Mouse (Mus musculus) liver, embryonic 11.5 days (tissue): ENCODE data around the gene Rapgef3. TPM values are rescaled to one million over a fixed set of nuclear protein-coding genes. Genes with fewer than 3 reads are reported as not detected.

ENCODE experiments used
- ATAC-seq: fragments of 200-750 bp; cut with Nextera tagmentation; replicated peaks from 2 replicates; pipeline ENCODE4 v1.8.0; 2017; ENCODE audit warnings: moderate number of reproducible peaks, mild to moderate bottlenecking, moderate TSS enrichment, moderate library complexity; ENCODE audit not compliant: low FRiP score
- DNase-seq: peaks from one replicate; pipeline ENCODE4 v3.0.0-alpha.2; 2017; ENCODE audit warnings: low spot score
- H3K27ac ChIP-seq: fragments of 300-500 bp; sonication (generic); 2 replicates; pipeline ENCODE4 v1.5.1; 2014; ENCODE audit warnings: mild to moderate bottlenecking, low read depth, low read length, control low read depth
- H3K27me3 ChIP-seq: fragments of 300-500 bp; sonication (generic); replicated peaks from 2 replicates; pipeline ENCODE4 v1.6.1; 2014; ENCODE audit warnings: low read length, mixed read lengths; ENCODE audit not compliant: control insufficient read depth, insufficient read depth
- H3K36me3 ChIP-seq: fragments of 300-500 bp; sonication (generic); 2 replicates; pipeline ENCODE4 v1.6.1; 2014; ENCODE audit warnings: mild to moderate bottlenecking, low read length, moderate library complexity, mixed read lengths; ENCODE audit not compliant: control insufficient read depth, insufficient read depth
- H3K4me1 ChIP-seq: fragments of 300-500 bp; sonication (generic); replicated peaks from 2 replicates; pipeline ENCODE4 v1.6.1; 2014; ENCODE audit warnings: low read length, mixed read lengths; ENCODE audit not compliant: control insufficient read depth, insufficient read depth
- H3K4me2 ChIP-seq: fragments of 300-500 bp; sonication (generic); 2 replicates; pipeline ENCODE4 v1.6.1; 2014; ENCODE audit warnings: mild to moderate bottlenecking, control low read depth, moderate library complexity
- H3K4me3 ChIP-seq: fragments of 300-500 bp; sonication (generic); 2 replicates; pipeline ENCODE4 v1.5.1; 2014; ENCODE audit warnings: low read depth, low read length, control low read depth
- H3K9ac ChIP-seq: fragments of 300-500 bp; sonication (generic); 2 replicates; pipeline ENCODE4 v1.6.1; 2014; ENCODE audit warnings: low read depth, low read length, control low read depth
- H3K9me3 ChIP-seq: fragments of 300-500 bp; sonication (generic); 2 replicates; pipeline ENCODE4 v1.6.1; 2016; ENCODE audit warnings: low read length, inconsistent platforms, mixed read lengths; ENCODE audit not compliant: control insufficient read depth
- WGBS: fragments of 180-500 bp; shearing (Covaris S2); extraction: QIAGEN DNeasy Blood & Tissue Kit; methylation state at CpG from one replicate; pipeline ENCODE4 v1.1.7; 2014; 5-methylcytosine and 5-hydroxymethylcytosine counted together
- polyA plus RNA-seq: library from polyadenylated mRNA; unstranded; fragments of >200 nt; fragmentation: Nextera tagmentation; extraction: Ambion mirVana; gene quantifications from 2 replicates; pipeline ENCODE4 v1.2.1, GENCODE M21; 2014

Rapgef3 gene
- polyA plus RNA-seq, 1 experiment from 2014 or later, result 4.1 TPM

- H3K36me3 ChIP-seq, result no peaks in the 10 kb centered on the region
- no peak overlapping the region for H3K9ac ChIP-seq
- no peak overlapping the region for H3K4me3 ChIP-seq
- H3K27ac ChIP-seq, result no peak overlapping the region
- H3K27me3 ChIP-seq, result peaks cover 42% of the 10 kb centered on the region
- no peak for ATAC-seq
- H3K9me3 ChIP-seq, result no peaks in the 10 kb centered on the region
- peaks cover 27% of the 10 kb centered on the region for H3K4me1 ChIP-seq
- H3K4me2 ChIP-seq, result no peak overlapping the region
- DNase-seq, result no peak
- 84% methylated on average over 8 of the region's 8 CpGs for WGBS
Measured at GRCm38 (mm10) chr15:97770280-97770679, 2.5 kb upstream of the Rapgef3 start.

GRCm38 (mm10) chr15:97768192-97768591 is 420 bp upstream of the Rapgef3 start:
- Histone ChIP-seq H3K36me3 (no peaks in the 10 kb centered on the region), H3K27ac (peak overlapping the region; percentile 34; the same call in 1 of the 2 replicates), H3K4me2 (peak overlapping the region; percentile 90), H3K9me3 (no peaks in the 10 kb centered on the region), H3K4me3 (peak overlapping the region; percentile 53), H3K27me3 (peaks cover 50% of the 10 kb centered on the region), H3K9ac (peak overlapping the region; percentile 42), H3K4me1 (peaks cover 25% of the 10 kb centered on the region)
- 2% methylated on average over 18 of the region's 18 CpGs for WGBS
- DNase-seq (no peak), ATAC-seq (0 out of 2 replicates have a peak, but pooled peaks have one; percentile 30)

GRCm38 (mm10) chr15:97766594-97767279 is 1.0 kb downstream of the Rapgef3 start:
- WGBS, result 10% methylated on average over 23 of the region's 23 CpGs
- Histone ChIP-seq H3K27ac (peak overlapping the region; percentile 21; the same call in 1 of the 2 replicates), H3K4me3 (peak overlapping the region; percentile 53), H3K9me3 (no peaks in the 10 kb centered on the region), H3K4me2 (peak overlapping the region; percentile 90), H3K9ac (no peak overlapping the region), H3K4me1 (peaks cover 17% of the 10 kb centered on the region), H3K36me3 (no peaks in the 10 kb centered on the region), H3K27me3 (peaks cover 50% of the 10 kb centered on the region)
- DNase-seq (no peak), ATAC-seq (0 out of 2 replicates have a peak, but pooled peaks have one; percentile 5)

GRCm38 (mm10) chr15:97766194-97766593 is 1.6 kb downstream of the Rapgef3 start:
- DNase-seq, result no peak
- no peaks in the 10 kb centered on the region for H3K9me3 ChIP-seq
- H3K9ac ChIP-seq, result no peak overlapping the region
- peaks cover 50% of the 10 kb centered on the region for H3K27me3 ChIP-seq
- WGBS, result 33% methylated on average over 8 of the region's 8 CpGs
- peak overlapping the region; percentile 53 for H3K4me3 ChIP-seq
- ATAC-seq, result no peak
- peak overlapping the region; percentile 90; the same call in 1 of the 2 replicates for H3K4me2 ChIP-seq
- no peak overlapping the region for H3K27ac ChIP-seq
- H3K4me1 ChIP-seq, result peaks cover 17% of the 10 kb centered on the region
- no peaks in the 10 kb centered on the region for H3K36me3 ChIP-seq

GRCm38 (mm10) chr15:97765090-97765794 is 2.5 kb downstream of the Rapgef3 start:
- Histone ChIP-seq H3K27me3 (peaks cover 50% of the 10 kb centered on the region), H3K4me3 (no peak overlapping the region), H3K27ac (no peak overlapping the region), H3K4me1 (peaks cover 17% of the 10 kb centered on the region), H3K9ac (no peak overlapping the region), H3K36me3 (no peaks in the 10 kb centered on the region), H3K9me3 (no peaks in the 10 kb centered on the region), H3K4me2 (no peak overlapping the region; the same call in 1 of the 2 replicates)
- ATAC-seq (no peak), DNase-seq (no peak)
- WGBS, result 41% methylated on average over 13 of the region's 13 CpGs

GRCm38 (mm10) chr15:97764532-97764931 is 3.2 kb downstream of the Rapgef3 start:
- Histone ChIP-seq H3K4me1 (peaks cover 19% of the 10 kb centered on the region), H3K4me3 (no peak overlapping the region), H3K27ac (no peak overlapping the region), H3K9ac (no peak overlapping the region), H3K4me2 (no peak overlapping the region), H3K9me3 (no peaks in the 10 kb centered on the region), H3K27me3 (peaks cover 47% of the 10 kb centered on the region), H3K36me3 (no peaks in the 10 kb centered on the region)
- WGBS, result 68% methylated on average over 2 of the region's 2 CpGs
- ATAC-seq, result no peak
- no peak for DNase-seq

- H3K4me1 ChIP-seq, result peaks cover 19% of the 10 kb centered on the region
- H3K4me2 ChIP-seq, result no peak overlapping the region
- ATAC-seq (no peak), DNase-seq (no peak)
- no peaks in the 10 kb centered on the region for H3K36me3 ChIP-seq
- H3K4me3 ChIP-seq, result no peak overlapping the region
- H3K9me3 ChIP-seq, result no peaks in the 10 kb centered on the region
- H3K27me3 ChIP-seq, result peaks cover 38% of the 10 kb centered on the region
- H3K27ac ChIP-seq, result no peak overlapping the region
- no peak overlapping the region for H3K9ac ChIP-seq
- WGBS, result 58% methylated on average over 9 of the region's 9 CpGs
Measured at GRCm38 (mm10) chr15:97763256-97764049, 4.3 kb downstream of the Rapgef3 start.

GRCm38 (mm10) chr15:97762733-97763132 is 5.0 kb downstream of the Rapgef3 start:
- ATAC-seq (no peak), DNase-seq (no peak)
- no peak overlapping the region for H3K27ac ChIP-seq

More at GRCm38 (mm10) chr15:97762733-97763132, 5.0 kb downstream of the Rapgef3 start:
- H3K4me3 ChIP-seq, result no peak overlapping the region
- H3K9me3 ChIP-seq, result no peaks in the 10 kb centered on the region
- H3K9ac ChIP-seq, result no peak overlapping the region
- WGBS, result 61% methylated on average over 9 of the region's 9 CpGs
- H3K36me3 ChIP-seq, result no peaks in the 10 kb centered on the region
- peaks cover 13% of the 10 kb centered on the region for H3K4me1 ChIP-seq
- peaks cover 31% of the 10 kb centered on the region for H3K27me3 ChIP-seq
- H3K4me2 ChIP-seq, result no peak overlapping the region
